9 mouse cellular contexts compared by ENCODE assay signal in the genomic region with DNA sequence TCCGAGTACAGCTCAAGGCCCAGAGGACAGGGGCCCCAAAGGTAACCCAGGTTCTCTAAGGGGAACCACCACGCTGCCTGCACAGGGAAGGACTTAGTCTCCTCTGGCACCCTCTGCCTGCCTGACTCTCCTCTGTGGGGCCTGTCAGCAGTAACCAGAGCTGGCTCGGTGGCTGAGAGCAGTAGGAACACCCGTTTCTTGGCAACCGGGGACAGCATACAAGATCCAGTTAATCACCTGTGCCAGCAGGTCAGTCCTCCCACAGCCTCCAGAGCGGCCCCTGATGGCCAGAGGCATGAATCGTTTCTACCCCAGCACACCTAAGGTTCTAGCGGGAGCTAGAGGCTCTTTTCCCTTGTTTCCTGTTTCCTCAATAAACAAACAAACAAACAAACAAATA. TPM values are rescaled to one million over a fixed set of nuclear protein-coding genes. Genes with fewer than 3 reads are reported as not detected.
A peak's percentile ranks its signal among the peaks of the same experiment; 100 is the strongest.
DNase-seq lines count a peak whose midpoint lies in the region; ATAC-seq and TF ChIP-seq lines count a peak whose summit lies in the region.
"Had no signal": no experiment of that assay in that cellular context is flagged by ENCODE, and none has a peak within 500 bp of the region (broad histone marks: within the 10 kb centered on the region; RNA-seq: fewer than 3 reads in every experiment).

No protein-coding gene starts in this region.

- H3K9me3 ChIP-seq in E14TG2a.4 (ENCODE audit: low read length): no peaks in the 10 kb centered on the region

- no peak for ATAC-seq in megakaryocyte-erythroid progenitor cell, adult 5-6 weeks (replicated peaks; ENCODE audit: low FRiP score, low TSS enrichment, poor library complexity, severe bottlenecking)
- no peak for ATAC-seq in activated CD4-positive, CD25-positive, alpha-beta regulatory T cell, adult 4 months

- H3K4me3 ChIP-seq in E14TG2a.4 (replicated peaks; ENCODE audit: low read length): 0 out of 2 replicates have a peak overlapping the region, but pooled peaks have one; percentile 35

- H3K36me3 ChIP-seq in E14TG2a.4 (ENCODE audit: insufficient read depth, low read length): no peaks in the 10 kb centered on the region

- H3K27me3 ChIP-seq in E14TG2a.4 (ENCODE audit: insufficient read depth, low read length): 0 out of 2 replicates have a peak, but pooled peaks cover 4% of the 10 kb centered on the region

- peak; percentile 59 for TF ChIP-seq CTCF in E14TG2a.4 (conservative IDR thresholded peaks at IDR 0.05; ENCODE audit: low read length)

- intact Hi-C loops in heart, postnatal 36 days (cut with DNase I): loop anchor here (5.0 kb wide), 1 partner anchor 740 kb away; no protein-coding TSS in a partner anchor

- DNase-seq in embryo, embryonic 10 days (ENCODE audit: low spot score): peak; percentile 63
- DNase-seq in embryo, embryonic 9.5 days (ENCODE audit: extremely low spot score): no peak
- peak; percentile 57 for DNase-seq in embryo, embryonic 11 days
- DNase-seq in heart, postnatal 36 days: peak; percentile 54 to 60
- peak; percentile 67 for DNase-seq in lung, postnatal 14 days

- peaks cover 62% of the 10 kb centered on the region for H3K4me1 ChIP-seq in E14TG2a.4 (replicated peaks; ENCODE audit: low read depth, low read length)

RNA-seq across cellular contexts. Expression of a gene that starts 11.4 kb away (rescaled TPM):
- 10 to 100 TPM in 1 of 2 experiments, 1 to 10 TPM in 1; 5.2 to 98.5 TPM for total RNA-seq in heart, postnatal 36 days (2021)
- total RNA-seq in megakaryocyte-erythroid progenitor cell, adult 5-6 weeks (2014; fragmentation: Nextera tagmentation): 0.66 and 3.2 TPM in 2 replicates
- 15.1 and 16.4 TPM in 2 replicates for total RNA-seq in megakaryocyte-erythroid progenitor cell, adult 5-6 weeks (2017)
- 10 to 100 TPM; 37.5 to 92.8 TPM for polyA plus RNA-seq in activated CD4-positive, CD25-positive, alpha-beta regulatory T cell, adult 4 months (2017; shearing (Covaris generic))

RNA-seq across cellular contexts. Expression of a gene that starts 18.7 kb away (rescaled TPM):
- total RNA-seq in heart, postnatal 36 days (2021): 10 to 100 TPM; 10.7 to 12.0 TPM
- 0.17 TPM in 1 of 2 replicates, not detected in the other for total RNA-seq in megakaryocyte-erythroid progenitor cell, adult 5-6 weeks (2014; fragmentation: Nextera tagmentation)
- 0.27 TPM in 1 of 2 replicates, not detected in the other for total RNA-seq in megakaryocyte-erythroid progenitor cell, adult 5-6 weeks (2017)
- not detected for polyA plus RNA-seq in activated CD4-positive, CD25-positive, alpha-beta regulatory T cell, adult 4 months (2017; shearing (Covaris generic))

RNA-seq across cellular contexts. Expression of a gene that starts 41.4 kb away (rescaled TPM):
- total RNA-seq in heart, postnatal 36 days (2021): 10 to 100 TPM; 23.7 to 23.9 TPM
- total RNA-seq in megakaryocyte-erythroid progenitor cell, adult 5-6 weeks (2014; fragmentation: Nextera tagmentation): 14.7 and 18.0 TPM in 2 replicates
- 31.7 and 42.1 TPM in 2 replicates for total RNA-seq in megakaryocyte-erythroid progenitor cell, adult 5-6 weeks (2017)
- 10 to 100 TPM; 42.8 to 43.6 TPM for polyA plus RNA-seq in activated CD4-positive, CD25-positive, alpha-beta regulatory T cell, adult 4 months (2017; shearing (Covaris generic))

RNA-seq across cellular contexts. Expression of a gene that starts 50.4 kb away (rescaled TPM):
- total RNA-seq in heart, postnatal 36 days (2021): 1 to 10 TPM in 1 of 2 experiments, under 1 TPM in 1; 0.94 to 1.4 TPM
- total RNA-seq in megakaryocyte-erythroid progenitor cell, adult 5-6 weeks (2014; fragmentation: Nextera tagmentation): not detected in 2 replicates
- total RNA-seq in megakaryocyte-erythroid progenitor cell, adult 5-6 weeks (2017): not detected in 2 replicates
- under 1 TPM in 1 of 2 experiments, not detected in 1; 0.38 TPM for polyA plus RNA-seq in activated CD4-positive, CD25-positive, alpha-beta regulatory T cell, adult 4 months (2017; shearing (Covaris generic))
- total RNA-seq: hematopoietic stem cell, adult 5-6 weeks had no signal

Comparison
In these comparisons a context has a peak if more than half of its experiments do, and no peak if none do; other contexts are left out.
1. RNA of a gene that starts 18.7 kb away (total RNA-seq): 10.7 to 12.0 TPM in heart, postnatal 36 days; 0.17 to 0.27 TPM in megakaryocyte-erythroid progenitor cell, adult 5-6 weeks; every median in the first group is over 4 times any median in the second.